Mouse (Mus musculus): ENCODE data around the gene Abhd4. TPM values are rescaled to one million over a fixed set of nuclear protein-coding genes. Genes with fewer than 3 reads are reported as not detected.

Abhd4 gene
- total and polyA plus RNA-seq, 2 experiments, result 22.1 to 38.4 TPM

- Histone ChIP-seq H3K27me3 (ENCODE audit: control insufficient read depth, insufficient read depth, low read length) (no peaks in the 10 kb centered on the region), H3K36me3 (ENCODE audit: control insufficient read depth, insufficient read depth, low read length) (peaks cover 14% of the 10 kb centered on the region), H3K9ac (ENCODE audit: low read depth, low read length) (peak overlapping the region; percentile 79), H3K4me1 (ENCODE audit: control insufficient read depth, insufficient read depth, low read length) (peaks cover 11% of the 10 kb centered on the region), H3K4me3 (ENCODE audit: insufficient read depth, low read depth, low read length) (peak overlapping the region; percentile 80), H3K79me2 (ENCODE audit: control insufficient read depth, insufficient read depth, low read length) (no peaks in the 10 kb centered on the region), H3K27ac (replicated peaks; ENCODE audit: insufficient read depth, low read depth, low read length) (peak overlapping the region; percentile 69)
- peak; percentile 36 for DNase-seq (ENCODE audit: extremely low read depth, low read depth, low spot score)
- TF ChIP-seq POLR2A (IDR thresholded peaks at IDR 0.05; ENCODE audit: extremely low read depth, insufficient read depth, low read length) (no peak), CTCF (IDR thresholded peaks at IDR 0.05; ENCODE audit: low read depth, low read length) (no peak)
- WGBS, result 7% methylated on average over 8 of the region's 8 CpGs
These were observed 5.7 kb downstream of the Abhd4 start for GRCm38 (mm10) chr14:54259722-54260085.

- WGBS, result 49% methylated on average over 2 of the region's 2 CpGs
- DNase-seq (ENCODE audit: extremely low read depth, low read depth, low spot score), result peak; percentile 30
- H3K36me3 ChIP-seq (ENCODE audit: control insufficient read depth, insufficient read depth, low read length), result peaks cover 17% of the 10 kb centered on the region
These were observed 6.2 kb downstream of the Abhd4 start for GRCm38 (mm10) chr14:54260196-54260595.

GRCm38 (mm10) chr14:54261386-54261785 is 7.4 kb downstream of the Abhd4 start:
- H3K4me1 ChIP-seq (ENCODE audit: control insufficient read depth, insufficient read depth, low read length), result peaks cover 11% of the 10 kb centered on the region
- no peaks in the 10 kb centered on the region for H3K79me2 ChIP-seq (ENCODE audit: control insufficient read depth, insufficient read depth, low read length)
- TF ChIP-seq POLR2A (IDR thresholded peaks at IDR 0.05; ENCODE audit: extremely low read depth, insufficient read depth, low read length), result no peak
- TF ChIP-seq CTCF (IDR thresholded peaks at IDR 0.05; ENCODE audit: low read depth, low read length), result no peak
- H3K36me3 ChIP-seq (ENCODE audit: control insufficient read depth, insufficient read depth, low read length), result peaks cover 19% of the 10 kb centered on the region
- 99% methylated on average over 2 of the region's 2 CpGs for WGBS
- no peak overlapping the region for H3K27ac ChIP-seq (replicated peaks; ENCODE audit: insufficient read depth, low read depth, low read length)
- no peaks in the 10 kb centered on the region for H3K27me3 ChIP-seq (ENCODE audit: control insufficient read depth, insufficient read depth, low read length)
- no peak overlapping the region for H3K4me3 ChIP-seq (ENCODE audit: insufficient read depth, low read depth, low read length)
- H3K9ac ChIP-seq (ENCODE audit: low read depth, low read length), result no peak overlapping the region
- DNase-seq (ENCODE audit: extremely low read depth, low read depth, low spot score), result no peak

More at GRCm38 (mm10) chr14:54260196-54260595, 6.2 kb downstream of the Abhd4 start:
- H3K9ac ChIP-seq (ENCODE audit: low read depth, low read length), result no peak overlapping the region
- H3K27ac ChIP-seq (replicated peaks; ENCODE audit: insufficient read depth, low read depth, low read length), result no peak overlapping the region
- no peaks in the 10 kb centered on the region for H3K79me2 ChIP-seq (ENCODE audit: control insufficient read depth, insufficient read depth, low read length)
- H3K4me3 ChIP-seq (ENCODE audit: insufficient read depth, low read depth, low read length), result peak overlapping the region; percentile 80; the same call in 1 of the 2 replicates
- no peaks in the 10 kb centered on the region for H3K27me3 ChIP-seq (ENCODE audit: control insufficient read depth, insufficient read depth, low read length)
- H3K4me1 ChIP-seq (ENCODE audit: control insufficient read depth, insufficient read depth, low read length), result peaks cover 11% of the 10 kb centered on the region
- TF ChIP-seq POLR2A (IDR thresholded peaks at IDR 0.05; ENCODE audit: extremely low read depth, insufficient read depth, low read length) (no peak), CTCF (IDR thresholded peaks at IDR 0.05; ENCODE audit: low read depth, low read length) (no peak)

GRCm38 (mm10) chr14:54262622-54263021 is 8.6 kb downstream of the Abhd4 start:
- WGBS, result 97% methylated on average over 8 of the region's 8 CpGs

GRCm38 (mm10) chr14:54263099-54263498 is 9.1 kb downstream of the Abhd4 start:
- Histone ChIP-seq H3K4me3 (ENCODE audit: insufficient read depth, low read depth, low read length) (no peak overlapping the region), H3K79me2 (ENCODE audit: control insufficient read depth, insufficient read depth, low read length) (no peaks in the 10 kb centered on the region), H3K9ac (ENCODE audit: low read depth, low read length) (no peak overlapping the region), H3K36me3 (ENCODE audit: control insufficient read depth, insufficient read depth, low read length) (peaks cover 22% of the 10 kb centered on the region), H3K4me1 (ENCODE audit: control insufficient read depth, insufficient read depth, low read length) (peaks cover 11% of the 10 kb centered on the region), H3K27ac (replicated peaks; ENCODE audit: insufficient read depth, low read depth, low read length) (no peak overlapping the region), H3K27me3 (ENCODE audit: control insufficient read depth, insufficient read depth, low read length) (no peaks in the 10 kb centered on the region)
- 95% methylated on average over 6 of the region's 6 CpGs for WGBS
- no peak for TF ChIP-seq POLR2A (IDR thresholded peaks at IDR 0.05; ENCODE audit: extremely low read depth, insufficient read depth, low read length)
- no peak for TF ChIP-seq CTCF (IDR thresholded peaks at IDR 0.05; ENCODE audit: low read depth, low read length)
- DNase-seq (ENCODE audit: extremely low read depth, low read depth, low spot score), result no peak

More at GRCm38 (mm10) chr14:54262622-54263021, 8.6 kb downstream of the Abhd4 start:
- Histone ChIP-seq H3K27ac (replicated peaks; ENCODE audit: insufficient read depth, low read depth, low read length) (no peak overlapping the region), H3K4me1 (ENCODE audit: control insufficient read depth, insufficient read depth, low read length) (peaks cover 11% of the 10 kb centered on the region), H3K4me3 (ENCODE audit: insufficient read depth, low read depth, low read length) (no peak overlapping the region), H3K27me3 (ENCODE audit: control insufficient read depth, insufficient read depth, low read length) (no peaks in the 10 kb centered on the region), H3K79me2 (ENCODE audit: control insufficient read depth, insufficient read depth, low read length) (no peaks in the 10 kb centered on the region), H3K9ac (ENCODE audit: low read depth, low read length) (no peak overlapping the region), H3K36me3 (ENCODE audit: control insufficient read depth, insufficient read depth, low read length) (peaks cover 22% of the 10 kb centered on the region)
- no peak for TF ChIP-seq CTCF (IDR thresholded peaks at IDR 0.05; ENCODE audit: low read depth, low read length)
- TF ChIP-seq POLR2A (IDR thresholded peaks at IDR 0.05; ENCODE audit: extremely low read depth, insufficient read depth, low read length), result no peak
- no peak for DNase-seq (ENCODE audit: extremely low read depth, low read depth, low spot score)

- no peaks in the 10 kb centered on the region for H3K27me3 ChIP-seq (ENCODE audit: control insufficient read depth, insufficient read depth, low read length)
- no peak overlapping the region for H3K4me3 ChIP-seq (ENCODE audit: insufficient read depth, low read depth, low read length)
- no peaks in the 10 kb centered on the region for H3K79me2 ChIP-seq (ENCODE audit: control insufficient read depth, insufficient read depth, low read length)
- 98% methylated on average over 7 of the region's 7 CpGs for WGBS
- H3K4me1 ChIP-seq (ENCODE audit: control insufficient read depth, insufficient read depth, low read length), result peaks cover 8% of the 10 kb centered on the region
- TF ChIP-seq CTCF (IDR thresholded peaks at IDR 0.05; ENCODE audit: low read depth, low read length), result no peak
- no peak for TF ChIP-seq POLR2A (IDR thresholded peaks at IDR 0.05; ENCODE audit: extremely low read depth, insufficient read depth, low read length)
- peaks cover 23% of the 10 kb centered on the region for H3K36me3 ChIP-seq (ENCODE audit: control insufficient read depth, insufficient read depth, low read length)
- DNase-seq (ENCODE audit: extremely low read depth, low read depth, low spot score), result no peak
- no peak overlapping the region for H3K27ac ChIP-seq (replicated peaks; ENCODE audit: insufficient read depth, low read depth, low read length)
- no peak overlapping the region for H3K9ac ChIP-seq (ENCODE audit: low read depth, low read length)
These were observed 10.2 kb downstream of the Abhd4 start for GRCm38 (mm10) chr14:54264231-54264630.
